Mouse (Mus musculus): ENCODE measurements around the gene Arf1. TPM values are rescaled to one million over a fixed set of nuclear protein-coding genes. Genes with fewer than 3 reads are reported as not detected.
"Not testable (repeated sequence)": the region's sequence is repeated elsewhere in the genome, so short reads cannot be mapped to it uniquely, and the experiment has no call there.

Arf1 gene
- polyA plus RNA-seq, 1 experiment from 2014 or later = 645 TPM

DNA sequence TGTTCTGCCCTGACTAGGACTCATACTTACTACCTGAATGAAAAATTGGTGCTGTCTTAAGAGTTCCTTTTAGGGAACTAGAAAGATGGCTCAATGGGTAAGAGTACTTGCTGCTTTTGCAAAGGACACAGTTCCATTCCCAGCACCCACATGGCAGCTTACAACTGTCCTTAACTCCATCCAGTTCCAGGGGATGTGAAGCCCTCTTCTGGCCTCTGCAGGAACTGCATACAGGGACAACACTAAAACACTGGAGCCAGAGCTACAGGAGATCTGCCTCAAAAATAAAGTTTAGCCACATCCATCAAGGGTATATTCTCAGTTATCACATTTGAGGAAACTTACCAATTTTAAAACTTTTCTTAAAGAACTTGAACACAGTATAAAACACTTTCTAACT, 9.0 kb downstream of the Arf1 start:
- H3K4me3 ChIP-seq (replicated peaks; ENCODE audit: low read length) = no peak overlapping the region
- H3K36me3 ChIP-seq (ENCODE audit: control insufficient read depth, insufficient read depth) = peaks cover 4% of the 10 kb centered on the region; the same call in 1 of the 2 replicates
- H3K27me3 ChIP-seq (replicated peaks; ENCODE audit: control insufficient read depth, insufficient read depth, low read length) = no peaks in the 10 kb centered on the region
- no peak overlapping the region for H3K4me2 ChIP-seq (ENCODE audit: low read length)
- H3K9ac ChIP-seq (replicated peaks; ENCODE audit: low read depth, low read length) = no peak overlapping the region
- no peak for ATAC-seq
- peaks cover 5% of the 10 kb centered on the region for H3K4me1 ChIP-seq (replicated peaks; ENCODE audit: control insufficient read depth, insufficient read depth, low read length)
- no peak overlapping the region for H3K27ac ChIP-seq (ENCODE audit: low read length)
- H3K9me3 ChIP-seq (ENCODE audit: control insufficient read depth, low read length) = no peaks in the 10 kb centered on the region

DNA sequence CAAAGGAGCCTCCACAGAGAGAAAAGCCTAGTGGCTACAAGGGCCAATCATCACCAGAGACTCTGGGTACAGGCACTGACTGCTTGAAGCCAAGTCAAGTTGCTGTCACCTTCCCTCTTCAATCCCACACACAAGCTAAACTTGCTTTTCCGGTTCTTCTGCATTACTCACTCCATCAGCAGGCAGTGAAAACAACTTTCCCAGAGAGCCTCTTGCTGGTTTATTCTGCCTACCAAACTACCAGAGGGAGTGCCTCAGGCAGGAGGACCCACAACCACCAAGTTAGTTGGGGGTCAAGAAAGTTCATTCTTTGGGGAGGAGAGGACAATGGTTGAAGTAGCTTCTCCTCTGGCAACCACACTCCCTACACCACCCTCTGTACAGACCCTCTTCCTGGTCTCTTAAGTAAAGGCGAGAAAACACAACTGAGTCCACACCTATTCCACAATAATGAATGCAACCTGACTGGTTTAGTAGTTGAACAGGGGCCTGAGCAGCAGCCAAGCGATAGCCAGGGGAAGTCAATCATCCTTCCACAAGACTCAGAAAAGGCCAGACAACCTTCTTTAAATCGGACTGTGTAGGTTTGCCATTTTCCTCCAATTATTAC, 9.6 kb downstream of the Arf1 start:
- H3K36me3 ChIP-seq (ENCODE audit: control insufficient read depth, insufficient read depth) = peaks cover 4% of the 10 kb centered on the region; the same call in 1 of the 2 replicates
- ATAC-seq = no peak
- H3K9me3 ChIP-seq (ENCODE audit: control insufficient read depth, low read length) = no peaks in the 10 kb centered on the region
- WGBS = 91% methylated on average over 4 of the region's 4 CpGs
- no peak overlapping the region for H3K4me2 ChIP-seq (ENCODE audit: low read length)
- H3K4me3 ChIP-seq (replicated peaks; ENCODE audit: low read length) = no peak overlapping the region
- H3K4me1 ChIP-seq (replicated peaks; ENCODE audit: control insufficient read depth, insufficient read depth, low read length) = peaks cover 5% of the 10 kb centered on the region
- H3K27me3 ChIP-seq (replicated peaks; ENCODE audit: control insufficient read depth, insufficient read depth, low read length) = no peaks in the 10 kb centered on the region
- no peak overlapping the region for H3K27ac ChIP-seq (ENCODE audit: low read length)
- no peak overlapping the region for H3K9ac ChIP-seq (replicated peaks; ENCODE audit: low read depth, low read length)

DNA sequence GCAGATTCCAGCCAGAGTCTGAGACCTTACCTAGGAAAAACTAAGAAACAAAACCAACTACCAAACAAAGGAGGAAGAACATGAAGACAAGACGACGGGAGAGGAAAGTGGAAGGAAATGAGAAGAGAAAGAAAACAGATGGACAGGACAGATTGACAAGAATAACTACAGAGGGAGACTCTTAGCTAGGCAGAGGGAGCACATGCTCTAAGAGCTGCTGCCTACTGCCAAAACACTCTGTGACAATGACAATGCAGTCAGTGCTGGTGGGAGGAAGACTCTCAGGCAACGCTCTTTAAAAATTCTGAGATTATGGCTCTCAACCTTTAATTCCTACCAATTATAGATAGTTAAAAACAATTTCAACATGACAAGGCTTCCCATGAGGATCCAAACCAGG, 11.1 kb downstream of the Arf1 start:
- Histone ChIP-seq H3K4me2 (ENCODE audit: low read length) (no peak overlapping the region), H3K4me1 (replicated peaks; ENCODE audit: control insufficient read depth, insufficient read depth, low read length) (peaks cover 5% of the 10 kb centered on the region), H3K36me3 (ENCODE audit: control insufficient read depth, insufficient read depth) (peaks cover 8% of the 10 kb centered on the region; the same call in 1 of the 2 replicates), H3K27me3 (replicated peaks; ENCODE audit: control insufficient read depth, insufficient read depth, low read length) (no peaks in the 10 kb centered on the region), H3K9me3 (ENCODE audit: control insufficient read depth, low read length) (no peaks in the 10 kb centered on the region), H3K4me3 (replicated peaks; ENCODE audit: low read length) (no peak overlapping the region), H3K27ac (ENCODE audit: low read length) (peak overlapping the region; percentile 5), H3K9ac (replicated peaks; ENCODE audit: low read depth, low read length) (no peak overlapping the region)
- 67% methylated on average over 3 of the region's 3 CpGs for WGBS
- peak; percentile 79 for ATAC-seq

DNA sequence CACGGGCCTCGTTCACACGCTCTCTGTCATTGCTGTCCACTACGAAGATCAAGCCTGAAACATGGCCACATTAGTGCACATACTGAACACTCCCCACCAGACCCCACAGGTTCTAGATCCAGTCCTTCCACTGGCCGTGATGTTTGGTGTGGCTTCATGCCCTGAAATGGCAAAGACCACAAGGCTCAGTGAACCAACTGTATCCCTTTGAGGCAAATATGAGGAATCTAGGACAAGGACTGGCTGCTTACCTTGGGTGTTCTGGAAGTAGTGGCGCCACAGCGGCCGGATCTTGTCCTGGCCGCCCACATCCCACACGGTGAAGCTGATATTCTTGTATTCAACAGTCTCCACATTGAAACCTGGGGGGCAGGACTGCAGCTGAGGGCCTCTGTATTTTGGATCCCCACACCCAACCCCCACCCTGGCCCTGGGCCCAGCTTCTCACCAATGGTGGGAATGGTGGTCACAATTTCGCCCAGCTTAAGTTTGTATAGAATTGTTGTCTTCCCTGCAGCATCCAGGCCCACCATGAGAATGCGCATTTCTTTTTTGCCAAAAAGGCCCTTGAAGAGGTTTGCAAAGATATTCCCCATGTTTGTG, 15.1 kb downstream of the Arf1 start:
- no peak overlapping the region for H3K4me2 ChIP-seq (ENCODE audit: low read length)
- H3K9me3 ChIP-seq (ENCODE audit: control insufficient read depth, low read length) = no peaks in the 10 kb centered on the region
- no peak for ATAC-seq
- no peak overlapping the region for H3K27ac ChIP-seq (ENCODE audit: low read length)
- no peak overlapping the region for H3K4me3 ChIP-seq (replicated peaks; ENCODE audit: low read length)
- 89% methylated on average over 12 of the region's 12 CpGs for WGBS
- peaks cover 16% of the 10 kb centered on the region for H3K36me3 ChIP-seq (ENCODE audit: control insufficient read depth, insufficient read depth)
- no peaks in the 10 kb centered on the region for H3K27me3 ChIP-seq (replicated peaks; ENCODE audit: control insufficient read depth, insufficient read depth, low read length)
- peaks cover 22% of the 10 kb centered on the region for H3K4me1 ChIP-seq (replicated peaks; ENCODE audit: control insufficient read depth, insufficient read depth, low read length)
- no peak overlapping the region for H3K9ac ChIP-seq (replicated peaks; ENCODE audit: low read depth, low read length)

DNA sequence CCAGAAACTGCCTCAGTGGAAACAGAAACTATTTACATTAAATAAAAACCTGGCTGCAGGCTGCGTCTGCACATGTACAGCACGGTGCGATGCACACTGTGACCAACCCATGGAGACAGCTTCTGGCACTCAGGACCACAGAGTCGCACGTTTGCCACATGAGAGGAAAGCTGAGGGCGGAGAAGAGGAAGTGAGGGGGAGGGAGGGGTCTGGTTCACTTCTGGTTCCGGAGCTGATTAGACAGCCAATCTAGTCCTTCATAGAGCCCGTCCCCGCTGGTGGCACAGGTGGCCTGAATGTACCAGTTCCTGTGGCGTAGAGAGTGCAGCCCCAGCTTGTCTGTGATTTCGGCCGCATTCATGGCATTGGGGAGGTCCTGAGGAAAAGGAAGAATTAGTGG, 15.8 kb downstream of the Arf1 start:
- not testable (repeated sequence) for H3K9ac ChIP-seq (replicated peaks; ENCODE audit: low read depth, low read length)
- 90% methylated on average over 12 of the region's 12 CpGs for WGBS
- peaks cover 16% of the 10 kb centered on the region for H3K36me3 ChIP-seq (ENCODE audit: control insufficient read depth, insufficient read depth)

DNA sequence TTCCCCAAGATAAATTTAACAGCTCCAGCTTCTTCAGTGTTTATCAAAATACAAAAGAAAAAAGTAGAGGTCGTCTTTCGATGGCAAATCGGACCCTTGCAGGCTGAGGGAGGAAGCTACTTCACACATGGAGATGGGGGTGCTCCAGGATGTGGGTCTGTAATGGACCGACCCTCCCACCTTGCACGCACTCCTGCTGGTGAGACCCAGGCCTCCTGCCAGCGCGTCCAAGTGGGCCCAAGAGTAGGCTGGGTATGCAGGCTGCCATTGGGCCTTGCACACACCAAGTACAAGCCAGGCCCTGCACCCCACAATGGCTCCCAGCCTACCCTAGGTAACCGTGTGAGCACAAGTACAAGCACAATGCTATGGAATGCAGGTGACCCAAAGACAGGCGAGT, 16.5 kb downstream of the Arf1 start:
- H3K27ac ChIP-seq (ENCODE audit: low read length); ATAC-seq; H3K27me3 ChIP-seq (replicated peaks; ENCODE audit: control insufficient read depth, insufficient read depth, low read length); H3K4me2 ChIP-seq (ENCODE audit: low read length); H3K4me3 ChIP-seq (replicated peaks; ENCODE audit: low read length); H3K9me3 ChIP-seq (ENCODE audit: control insufficient read depth, low read length); H3K9ac ChIP-seq (replicated peaks; ENCODE audit: low read depth, low read length): not testable (repeated sequence)
- H3K4me1 ChIP-seq (replicated peaks; ENCODE audit: control insufficient read depth, insufficient read depth, low read length) = peaks cover 23% of the 10 kb centered on the region
- WGBS = 88% methylated on average over 9 of the region's 9 CpGs
- H3K36me3 ChIP-seq (ENCODE audit: control insufficient read depth, insufficient read depth) = peaks cover 16% of the 10 kb centered on the region

More for the DNA sequence above, 15.8 kb downstream of the Arf1 start:
- not testable (repeated sequence) for H3K4me3 ChIP-seq (replicated peaks; ENCODE audit: low read length); H3K27ac ChIP-seq (ENCODE audit: low read length); H3K4me2 ChIP-seq (ENCODE audit: low read length); H3K9me3 ChIP-seq (ENCODE audit: control insufficient read depth, low read length); ATAC-seq; H3K27me3 ChIP-seq (replicated peaks; ENCODE audit: control insufficient read depth, insufficient read depth, low read length)
- H3K4me1 ChIP-seq (replicated peaks; ENCODE audit: control insufficient read depth, insufficient read depth, low read length) = peaks cover 27% of the 10 kb centered on the region

DNA sequence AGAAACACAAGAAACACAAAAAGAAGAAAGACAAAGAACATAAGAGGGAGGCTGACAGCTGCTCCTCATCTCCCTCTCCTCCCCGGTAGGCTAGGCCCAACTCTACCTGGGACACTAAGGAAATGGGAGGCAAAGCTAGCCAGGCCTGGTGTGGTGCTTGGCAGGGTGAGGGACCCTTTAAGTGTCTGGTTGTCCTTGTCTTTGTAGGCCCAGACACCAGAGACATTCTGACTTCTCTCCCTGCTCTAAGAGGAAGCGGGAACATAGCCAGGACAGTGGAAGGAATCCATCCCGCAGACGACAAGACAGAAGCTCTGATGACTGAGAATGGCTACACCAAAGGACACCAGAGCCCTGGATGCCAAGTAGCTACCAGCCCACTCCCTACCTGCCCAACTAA, 18.1 kb downstream of the Arf1 start:
- H3K27me3 ChIP-seq (replicated peaks; ENCODE audit: control insufficient read depth, insufficient read depth, low read length) = no peaks in the 10 kb centered on the region
- no peak overlapping the region for H3K27ac ChIP-seq (ENCODE audit: low read length)
- H3K36me3 ChIP-seq (ENCODE audit: control insufficient read depth, insufficient read depth) = peaks cover 21% of the 10 kb centered on the region
- 88% methylated on average over 4 of the region's 4 CpGs for WGBS
- no peak overlapping the region for H3K4me2 ChIP-seq (ENCODE audit: low read length)
- H3K9me3 ChIP-seq (ENCODE audit: control insufficient read depth, low read length) = no peaks in the 10 kb centered on the region
- peaks cover 23% of the 10 kb centered on the region for H3K4me1 ChIP-seq (replicated peaks; ENCODE audit: control insufficient read depth, insufficient read depth, low read length)
- H3K9ac ChIP-seq (replicated peaks; ENCODE audit: low read depth, low read length) = no peak overlapping the region
- no peak for ATAC-seq
- no peak overlapping the region for H3K4me3 ChIP-seq (replicated peaks; ENCODE audit: low read length)

DNA sequence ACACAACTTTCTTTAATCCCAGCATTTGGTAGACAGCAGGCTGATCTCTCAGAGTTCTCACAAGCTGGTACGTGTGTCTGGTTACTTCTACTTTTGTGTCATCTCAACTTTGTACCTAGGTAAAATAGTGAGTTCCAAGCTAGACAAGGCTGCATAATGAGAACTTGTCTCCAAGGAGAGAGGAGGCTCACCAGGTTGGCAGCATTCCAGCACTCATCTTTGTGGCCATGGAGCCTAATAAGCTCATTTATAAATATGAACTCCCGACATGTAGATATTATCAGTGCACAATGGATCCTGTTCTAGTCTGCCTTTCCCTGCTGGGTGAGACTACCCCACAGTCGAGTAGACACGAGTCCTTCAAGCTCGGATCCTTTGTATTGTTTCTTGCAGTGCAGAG, 18.5 kb downstream of the Arf1 start:
- Histone ChIP-seq H3K4me3 (replicated peaks; ENCODE audit: low read length) (no peak overlapping the region), H3K4me2 (ENCODE audit: low read length) (no peak overlapping the region; the same call in 1 of the 2 replicates), H3K36me3 (ENCODE audit: control insufficient read depth, insufficient read depth) (peaks cover 21% of the 10 kb centered on the region), H3K9me3 (ENCODE audit: control insufficient read depth, low read length) (no peaks in the 10 kb centered on the region), H3K9ac (replicated peaks; ENCODE audit: low read depth, low read length) (no peak overlapping the region), H3K4me1 (replicated peaks; ENCODE audit: control insufficient read depth, insufficient read depth, low read length) (peaks cover 23% of the 10 kb centered on the region), H3K27me3 (replicated peaks; ENCODE audit: control insufficient read depth, insufficient read depth, low read length) (no peaks in the 10 kb centered on the region), H3K27ac (ENCODE audit: low read length) (peak overlapping the region; percentile 18; the same call in 1 of the 2 replicates)
- no peak for ATAC-seq
- WGBS = 56% methylated on average over 5 of the region's 5 CpGs

DNA sequence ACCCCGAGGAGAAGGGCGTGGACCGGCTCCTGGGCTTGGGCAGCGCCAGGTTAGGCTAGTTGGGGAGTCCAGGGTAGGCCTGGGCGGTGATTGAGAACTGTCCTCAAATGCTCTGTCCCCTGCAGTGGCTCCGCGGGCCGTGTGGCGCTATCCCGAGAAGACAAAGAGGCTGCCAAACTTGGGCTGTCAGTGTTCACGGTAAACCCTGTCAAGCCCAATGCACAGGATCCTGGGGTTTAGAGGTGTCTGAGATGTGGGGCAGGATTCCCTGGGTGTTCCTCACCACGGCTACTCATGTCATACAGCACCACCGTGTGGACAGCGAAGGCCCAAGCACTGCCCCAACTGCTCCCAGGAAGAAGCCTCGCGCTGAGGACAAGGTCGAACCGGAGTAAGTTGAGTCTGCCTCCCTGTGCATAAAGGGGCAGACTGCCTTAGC, 19.0 kb downstream of the Arf1 start:
- Histone ChIP-seq H3K36me3 (ENCODE audit: control insufficient read depth, insufficient read depth) (peaks cover 24% of the 10 kb centered on the region), H3K4me3 (replicated peaks; ENCODE audit: low read length) (peak overlapping the region; percentile 100), H3K27me3 (replicated peaks; ENCODE audit: control insufficient read depth, insufficient read depth, low read length) (no peaks in the 10 kb centered on the region), H3K4me2 (ENCODE audit: low read length) (peak overlapping the region; percentile 89), H3K9ac (replicated peaks; ENCODE audit: low read depth, low read length) (peak overlapping the region; percentile 91), H3K4me1 (replicated peaks; ENCODE audit: control insufficient read depth, insufficient read depth, low read length) (peaks cover 23% of the 10 kb centered on the region), H3K27ac (ENCODE audit: low read length) (no peak overlapping the region), H3K9me3 (ENCODE audit: control insufficient read depth, low read length) (no peaks in the 10 kb centered on the region)
- peak; percentile 24 for ATAC-seq
- WGBS = 10% methylated on average over 18 of the region's 18 CpGs
